Mouse (Mus musculus) lung, postnatal 36 days (tissue): ENCODE results near the gene Dhdds.

ENCODE experiments used
- DNase-seq: peaks from one replicate; pipeline ENCODE4 v3.0.0; 2022; ENCODE audit warnings: mixed read lengths

Dhdds gene

GRCm38 (mm10) chr4:134000466-134001438 lies at the start of gene Dhdds:
Gene Dhdds, minus strand, starts transcription at chr4:134000918.
- DNase-seq, result peak; percentile 98

GRCm38 (mm10) chr4:134047648-134048047 lies 46.9 kb upstream of the Dhdds start:
- no peak for DNase-seq

GRCm38 (mm10) chr4:134043041-134043440 lies 42.3 kb upstream of the Dhdds start:
- no peak for DNase-seq

DNA sequence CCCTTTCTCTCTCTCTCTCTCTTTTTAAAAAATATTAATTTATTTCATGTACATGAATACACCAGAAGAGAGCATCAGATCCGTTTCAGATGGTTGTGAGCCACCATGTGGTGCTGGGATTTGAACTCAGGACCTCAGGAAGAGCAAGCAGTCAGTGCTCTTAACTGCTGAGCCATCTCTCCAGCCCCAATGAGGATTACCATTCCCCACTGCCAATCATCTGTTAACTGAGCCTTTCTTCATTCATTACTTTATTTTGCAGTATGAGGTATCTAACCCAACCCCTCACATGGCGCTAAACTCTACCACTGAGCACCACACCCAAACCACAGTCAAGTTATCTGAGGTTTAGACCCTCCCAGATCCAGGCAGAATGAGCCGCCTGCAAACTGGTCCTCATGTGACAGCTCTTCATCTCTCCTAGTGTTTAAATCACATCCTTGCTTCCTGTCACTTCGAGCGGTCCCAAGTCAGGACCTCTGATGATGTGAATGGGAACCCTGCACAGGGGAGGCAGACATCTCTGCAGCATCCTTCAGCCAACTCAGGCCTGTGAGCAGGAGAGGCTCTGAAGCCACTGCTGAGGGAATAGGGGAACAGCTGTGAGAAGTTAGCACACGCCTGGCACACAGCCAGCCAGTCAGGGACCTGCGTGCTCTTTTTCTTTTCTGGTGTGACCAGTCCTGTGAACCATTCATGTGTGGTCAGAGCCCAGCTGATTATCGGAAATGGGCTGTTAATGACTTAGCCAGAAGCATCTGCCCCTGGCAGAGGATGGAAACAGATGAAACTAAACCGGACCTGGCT lies 40.8 kb upstream of the Dhdds start:
- DNase-seq, result peak; percentile 13

DNA sequence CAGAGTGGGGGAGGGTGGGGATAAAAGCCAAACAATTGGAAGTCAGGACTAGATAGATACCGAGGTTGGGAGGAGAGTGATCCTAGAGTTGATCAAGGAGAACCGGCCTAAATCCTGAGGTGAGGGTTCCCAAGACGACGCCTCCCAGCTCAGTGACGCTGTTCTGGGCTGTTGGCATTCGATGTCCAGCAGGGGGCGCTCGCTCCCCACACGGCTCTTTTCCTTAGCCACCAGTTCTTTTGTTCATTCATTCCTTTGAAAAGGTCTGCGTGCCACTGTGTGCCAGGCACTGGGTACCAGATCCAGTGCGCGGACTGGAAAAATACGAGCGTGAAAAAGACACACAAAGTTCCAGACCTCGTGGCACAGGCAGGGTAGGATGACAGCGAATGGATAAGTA lies 35.2 kb upstream of the Dhdds start:
- peak; percentile 77 for DNase-seq

DNA sequence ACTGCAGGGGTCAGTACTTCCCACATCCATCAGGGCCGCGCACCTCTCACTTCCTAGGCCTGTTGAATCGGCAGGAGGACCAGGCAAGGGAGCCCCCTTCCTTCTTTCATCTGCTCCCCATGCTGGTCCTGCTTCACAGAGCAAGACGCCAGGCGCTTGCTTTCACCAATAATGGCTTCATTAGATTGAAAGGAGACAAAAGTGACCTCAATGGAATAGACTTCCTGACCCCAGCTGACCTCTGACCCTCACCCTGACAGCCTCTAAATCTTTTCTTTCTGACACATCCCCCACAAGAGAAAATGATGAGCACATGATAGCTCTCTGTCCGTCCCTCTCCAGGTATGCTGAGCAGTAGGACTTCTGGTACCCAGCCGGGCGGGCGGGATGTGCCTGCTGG lies 25.1 kb upstream of the Dhdds start:
- no peak for DNase-seq

DNA sequence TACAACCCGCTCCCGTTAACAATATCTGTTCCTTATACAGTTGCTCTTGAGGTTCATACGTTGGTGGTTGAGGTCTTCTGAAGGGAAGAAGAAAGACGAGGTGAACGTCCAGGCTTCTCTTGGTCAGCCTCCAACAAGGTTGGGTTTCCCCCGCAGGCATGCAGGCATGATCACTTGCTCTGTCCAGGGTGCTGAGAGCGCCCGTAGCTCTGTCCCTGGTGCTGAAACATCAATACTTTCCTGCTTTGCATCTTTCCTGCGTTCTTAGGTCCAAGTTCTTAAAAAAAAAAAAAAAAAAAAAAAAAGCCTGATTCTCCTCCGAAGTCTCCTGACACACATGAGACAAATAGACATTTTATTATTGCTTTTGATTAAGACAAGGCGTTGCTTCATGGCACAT lies 19.9 kb upstream of the Dhdds start:
- DNase-seq, result peak; percentile 83

DNA sequence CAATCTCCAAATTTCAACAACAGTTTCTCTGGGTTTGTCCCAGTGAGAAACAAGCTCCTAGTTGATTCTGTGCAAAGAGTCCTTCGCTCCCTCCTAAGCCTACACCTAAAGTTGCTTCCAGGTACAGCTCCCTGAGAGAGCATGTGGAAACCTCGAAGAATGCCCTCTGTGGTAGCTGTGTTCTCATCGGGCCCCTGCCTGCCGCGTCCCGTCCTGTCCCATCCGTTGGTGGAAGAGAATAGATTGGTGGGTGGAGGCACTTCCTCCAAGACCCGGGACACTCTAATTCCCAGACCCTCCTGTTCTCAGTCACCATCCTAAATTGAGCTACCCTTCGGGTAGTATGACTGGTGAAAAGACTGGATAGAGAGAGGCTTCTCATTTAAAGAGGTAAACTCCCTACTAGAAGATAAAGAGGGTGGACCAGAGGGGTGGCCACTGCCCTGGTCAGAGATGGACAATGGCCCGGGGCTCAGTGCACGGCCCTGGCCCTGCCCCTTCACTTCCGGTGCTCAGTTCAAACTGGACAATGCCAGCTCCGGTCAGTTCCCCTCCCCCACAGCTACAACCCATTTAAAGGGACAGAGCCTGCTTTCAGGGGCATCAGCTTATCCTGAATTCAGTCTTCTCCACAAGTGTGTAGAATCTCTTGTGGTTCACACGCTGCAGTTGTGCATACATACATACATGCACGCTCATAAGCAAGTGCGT lies 19.1 kb upstream of the Dhdds start:
- no peak for DNase-seq

- no peak for DNase-seq
Observed at GRCm38 (mm10) chr4:134019210-134019609, 18.5 kb upstream of the Dhdds start.

- no peak for DNase-seq
Observed at GRCm38 (mm10) chr4:134018779-134019145, 18.0 kb upstream of the Dhdds start, which contains the start of gene Lin28a. Gene Lin28a, minus strand, starts transcription at chr4:134018841.

GRCm38 (mm10) chr4:134018038-134018778 lies 17.5 kb upstream of the Dhdds start:
- DNase-seq, result no peak

DNA sequence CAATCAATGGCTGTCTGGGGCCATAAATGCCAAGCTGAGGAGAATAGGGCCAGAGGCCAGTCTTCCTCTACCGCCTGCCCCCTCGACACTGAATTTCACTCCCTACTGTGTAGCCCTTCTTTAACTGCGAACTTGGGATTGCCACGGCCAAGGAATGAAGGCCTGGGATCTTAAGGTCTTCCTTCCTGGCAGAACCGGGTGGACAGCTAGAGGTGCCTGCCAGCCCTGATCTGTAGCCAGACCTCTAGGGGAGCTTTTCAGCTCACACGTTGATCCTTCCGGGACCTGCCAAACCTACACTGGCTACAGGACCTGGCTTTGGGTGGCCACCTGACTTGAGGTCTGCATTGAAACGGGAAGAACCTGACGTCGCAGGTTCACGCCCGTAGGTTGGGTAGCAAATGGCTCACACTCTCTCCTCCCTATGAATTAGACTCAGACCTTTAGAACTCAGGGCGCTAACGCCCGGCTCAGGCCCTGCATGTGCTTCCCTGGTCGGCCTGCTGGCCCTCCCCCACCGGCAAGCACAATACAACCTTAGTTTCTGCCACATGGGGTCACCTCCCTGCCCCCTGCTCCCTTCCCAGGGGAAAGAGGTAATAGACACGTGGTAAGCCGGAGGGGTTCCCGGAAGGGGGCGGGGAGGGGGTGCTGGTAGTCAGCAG lies 16.6 kb upstream of the Dhdds start:
- DNase-seq, result no peak

GRCm38 (mm10) chr4:134016767-134017166 lies 16.0 kb upstream of the Dhdds start:
- no peak for DNase-seq

- no peak for DNase-seq
Observed at GRCm38 (mm10) chr4:134016208-134016607, 15.5 kb upstream of the Dhdds start.

GRCm38 (mm10) chr4:134012858-134013528 lies 12.3 kb upstream of the Dhdds start:
- no peak for DNase-seq

DNA sequence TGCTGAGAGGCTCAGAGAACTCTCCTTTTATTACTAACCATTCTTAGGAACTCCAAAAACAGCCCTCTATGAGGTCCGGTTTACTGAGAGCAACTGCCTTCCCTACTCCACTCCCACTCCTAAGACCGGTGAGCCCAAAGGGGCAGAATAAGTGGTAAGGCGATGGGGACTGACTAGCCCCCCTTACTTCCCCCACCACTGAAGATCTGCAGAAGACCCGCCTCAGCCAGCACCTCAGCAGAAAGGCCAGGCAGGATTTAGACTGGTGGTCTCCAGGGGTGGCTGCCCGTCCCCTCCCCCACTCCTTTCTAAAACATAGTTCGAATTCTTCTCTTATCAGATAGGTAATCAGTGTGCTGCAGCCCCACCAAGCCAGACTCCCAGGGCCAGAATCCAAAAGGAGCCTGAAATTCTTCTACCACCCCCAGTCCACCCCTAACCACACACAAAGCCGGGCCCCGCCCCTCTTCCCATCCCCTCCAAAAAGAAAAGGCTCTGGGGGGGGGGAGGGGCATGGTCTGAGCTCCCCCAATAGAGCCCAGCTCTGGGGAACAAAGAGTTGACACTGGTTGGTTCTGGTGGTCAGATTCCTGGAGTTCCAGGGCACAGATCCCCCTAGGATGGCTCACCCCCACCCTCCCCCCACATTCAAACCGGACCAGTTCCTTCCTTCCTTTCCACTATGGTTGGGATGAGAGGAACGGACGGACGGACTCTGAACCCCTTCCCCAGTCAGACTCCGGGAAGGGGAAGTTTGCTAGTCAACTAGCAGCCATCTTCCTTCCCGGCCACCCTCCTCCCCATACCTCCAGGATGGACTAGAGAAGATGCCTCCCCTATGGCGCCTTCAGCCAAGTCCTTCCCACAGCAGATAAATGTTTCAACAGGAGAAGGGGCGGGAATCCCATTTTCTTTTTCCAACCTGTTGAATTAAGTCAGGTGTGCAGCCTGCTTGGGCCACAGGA lies 11.0 kb upstream of the Dhdds start:
- DNase-seq, result no peak

DNA sequence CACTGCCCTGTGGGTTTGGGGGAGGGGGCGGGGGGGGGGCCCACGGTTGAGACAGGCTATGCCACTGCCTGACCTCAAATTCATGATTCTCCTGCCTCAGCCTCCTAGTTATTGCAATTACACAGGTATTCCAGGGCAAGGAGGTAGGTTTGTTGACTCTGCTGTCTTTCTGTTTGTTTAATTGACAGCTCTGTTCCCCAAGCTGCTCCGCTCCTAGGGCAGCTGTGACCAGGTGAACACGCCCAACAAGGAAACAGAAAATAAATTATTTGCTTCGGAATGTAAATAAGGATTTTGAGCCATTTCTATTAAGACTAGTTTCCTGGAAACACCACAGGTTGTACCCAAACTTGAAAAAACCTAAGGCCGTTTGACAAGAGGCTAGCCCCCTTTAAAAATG lies 9.0 kb upstream of the Dhdds start:
- no peak for DNase-seq

DNA sequence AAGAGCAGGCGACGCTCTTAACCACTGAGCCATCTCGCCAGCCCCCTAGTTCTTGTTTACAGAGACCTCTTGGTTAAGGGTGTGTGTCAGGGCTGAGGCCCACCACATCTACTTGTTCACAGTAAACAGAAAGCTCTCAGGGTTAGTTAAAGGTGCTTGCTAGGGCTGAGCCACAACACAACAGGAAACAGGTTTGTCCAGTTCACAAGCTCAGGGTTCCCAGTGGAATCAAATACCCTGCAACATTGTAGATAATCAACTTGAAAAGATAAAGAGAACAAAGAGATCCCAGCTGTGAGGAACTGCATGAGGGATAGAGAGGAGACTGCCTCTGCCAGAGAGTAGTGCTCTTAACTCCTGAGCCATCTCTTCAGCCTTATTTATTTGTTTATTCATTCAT lies 6.1 kb upstream of the Dhdds start:
- no peak for DNase-seq

DNA sequence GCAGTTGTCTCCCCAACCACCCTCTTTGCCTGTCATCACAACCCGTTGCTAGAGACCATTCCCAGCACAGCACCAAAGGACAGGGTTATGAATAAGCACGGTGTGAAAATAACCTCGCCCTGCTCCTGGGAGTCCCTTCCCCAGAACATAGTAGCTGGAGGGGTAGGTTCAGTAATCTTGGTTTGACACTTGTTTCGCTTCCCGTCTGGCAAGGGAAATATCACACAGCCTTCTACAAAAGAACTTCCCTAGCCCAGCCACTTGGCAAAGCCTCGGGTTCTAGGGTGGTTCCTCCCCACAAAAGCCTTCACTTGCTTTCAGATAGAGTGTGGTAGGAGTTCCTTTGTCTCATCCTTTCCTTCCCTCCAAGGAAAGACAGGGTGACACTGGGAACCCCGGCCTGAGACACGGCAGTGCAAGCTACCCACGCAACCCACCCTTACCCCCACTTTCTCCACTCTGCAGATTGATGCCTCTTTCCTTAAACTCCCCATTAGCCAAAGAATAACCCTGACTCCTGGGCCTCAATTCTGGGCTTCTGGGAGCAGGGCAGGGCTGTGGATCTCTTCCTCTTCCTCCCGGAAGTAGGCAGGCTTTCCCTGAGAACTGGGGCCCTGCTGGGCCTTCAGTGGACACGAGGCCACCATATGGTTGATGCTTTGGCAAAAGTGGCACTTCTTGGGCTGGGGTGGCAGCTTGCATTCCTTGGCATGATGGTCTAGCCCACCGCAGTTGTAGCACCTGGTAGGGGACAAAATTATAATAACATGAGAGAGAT lies 5.1 kb upstream of the Dhdds start:
- DNase-seq, result peak; percentile 36
